Mouse (Mus musculus) heart, adult 9 months (tissue): ENCODE results near the gene Krtdap.

ENCODE experiments used
- DNase-seq, 2 experiments: peaks; one replicate each; pipeline ENCODE4 v3.0.0; 2022; ENCODE audit warnings: low spot score in 2 of 2

Gene Krtdap

GRCm38 (mm10) chr7:30837277-30837676 is 49.6 kb downstream of the Krtdap start:
- no peak for DNase-seq

GRCm38 (mm10) chr7:30840306-30840705 is 52.6 kb downstream of the Krtdap start:
- no peak for DNase-seq
